Mouse (Mus musculus): ENCODE results near the gene 9530077C05Rik. TPM values are rescaled to one million over a fixed set of nuclear protein-coding genes. Genes with fewer than 3 reads are reported as not detected.
A peak's percentile ranks its signal among the peaks of the same experiment; 100 is the strongest.
"Not testable (repeated sequence)": the region's sequence is repeated elsewhere in the genome, so short reads cannot be mapped to it uniquely, and the experiment has no call there.

9530077C05Rik gene
- polyA plus RNA-seq, 1 experiment from 2014 or later: 16.6 TPM

GRCm38 (mm10) chr9:22447213-22447612 is 35.9 kb downstream of the 9530077C05Rik start:
- no peak overlapping the region for H3K9ac ChIP-seq
- no peaks in the 10 kb centered on the region for H3K9me3 ChIP-seq
- H3K36me3 ChIP-seq (replicated peaks): peaks cover 44% of the 10 kb centered on the region
- H3K4me2 ChIP-seq: no peak overlapping the region
- no peak overlapping the region for H3K4me3 ChIP-seq
- no peak for ATAC-seq (replicated peaks)
- no peak overlapping the region for H3K27ac ChIP-seq
- 92% methylated on average over 5 of the region's 5 CpGs for WGBS
- no peaks in the 10 kb centered on the region for H3K4me1 ChIP-seq
- no peaks in the 10 kb centered on the region for H3K27me3 ChIP-seq (replicated peaks)

GRCm38 (mm10) chr9:22448420-22448819 is 37.1 kb downstream of the 9530077C05Rik start:
- Histone ChIP-seq H3K4me2 (no peak overlapping the region), H3K9me3 (no peaks in the 10 kb centered on the region), H3K4me3 (no peak overlapping the region), H3K9ac (no peak overlapping the region), H3K27ac (no peak overlapping the region), H3K36me3 (replicated peaks) (peaks cover 53% of the 10 kb centered on the region), H3K27me3 (replicated peaks) (no peaks in the 10 kb centered on the region), H3K4me1 (no peaks in the 10 kb centered on the region)
- no peak for ATAC-seq (replicated peaks)
- WGBS: 80% methylated on average over 13 of the region's 13 CpGs

- no peak overlapping the region for H3K27ac ChIP-seq
- H3K4me3 ChIP-seq: no peak overlapping the region
- no peaks in the 10 kb centered on the region for H3K27me3 ChIP-seq (replicated peaks)
- WGBS: 93% methylated on average over 6 of the region's 6 CpGs
- no peak overlapping the region for H3K9ac ChIP-seq
- no peaks in the 10 kb centered on the region for H3K9me3 ChIP-seq
- peaks cover 54% of the 10 kb centered on the region for H3K36me3 ChIP-seq (replicated peaks)
- no peak overlapping the region for H3K4me2 ChIP-seq
- ATAC-seq (replicated peaks): no peak
- H3K4me1 ChIP-seq: no peaks in the 10 kb centered on the region
Measured at GRCm38 (mm10) chr9:22449209-22449608, 37.9 kb downstream of the 9530077C05Rik start.

- H3K4me2 ChIP-seq: no peak overlapping the region
- no peak overlapping the region for H3K4me3 ChIP-seq
- no peaks in the 10 kb centered on the region for H3K27me3 ChIP-seq (replicated peaks)
- no peaks in the 10 kb centered on the region for H3K9me3 ChIP-seq
- H3K27ac ChIP-seq: no peak overlapping the region
- H3K36me3 ChIP-seq (replicated peaks): peaks cover 58% of the 10 kb centered on the region
- H3K9ac ChIP-seq: no peak overlapping the region
- no peak for ATAC-seq (replicated peaks)
- H3K4me1 ChIP-seq: no peaks in the 10 kb centered on the region
- WGBS: 88% methylated on average over 10 of the region's 10 CpGs
Measured at GRCm38 (mm10) chr9:22452697-22453096, 41.4 kb downstream of the 9530077C05Rik start.

- Histone ChIP-seq H3K36me3 (replicated peaks) (peaks cover 50% of the 10 kb centered on the region), H3K4me3 (no peak overlapping the region), H3K4me1 (no peaks in the 10 kb centered on the region), H3K27me3 (replicated peaks) (no peaks in the 10 kb centered on the region), H3K27ac (no peak overlapping the region), H3K4me2 (no peak overlapping the region), H3K9ac (no peak overlapping the region), H3K9me3 (no peaks in the 10 kb centered on the region)
- ATAC-seq (replicated peaks): no peak
- 95% methylated on average over 10 of the region's 10 CpGs for WGBS
Measured at GRCm38 (mm10) chr9:22453501-22453924, 42.2 kb downstream of the 9530077C05Rik start.

- H3K9me3 ChIP-seq; H3K4me1 ChIP-seq; ATAC-seq (replicated peaks); H3K4me3 ChIP-seq; H3K27ac ChIP-seq; H3K4me2 ChIP-seq; H3K9ac ChIP-seq; H3K27me3 ChIP-seq (replicated peaks): not testable (repeated sequence)
- peaks cover 46% of the 10 kb centered on the region for H3K36me3 ChIP-seq (replicated peaks)
- WGBS: 94% methylated on average over 8 of the region's 8 CpGs
Measured at GRCm38 (mm10) chr9:22453990-22454389, 42.7 kb downstream of the 9530077C05Rik start, which contains the start of gene Gm17545. Gene Gm17545 (plus strand): TSS chr9:22454290.

GRCm38 (mm10) chr9:22455041-22455440 is 43.7 kb downstream of the 9530077C05Rik start:
- H3K4me2 ChIP-seq: no peak overlapping the region
- no peaks in the 10 kb centered on the region for H3K27me3 ChIP-seq (replicated peaks)
- no peak for ATAC-seq (replicated peaks)
- no peak overlapping the region for H3K9ac ChIP-seq
- no peak overlapping the region for H3K4me3 ChIP-seq
- no peaks in the 10 kb centered on the region for H3K9me3 ChIP-seq
- H3K4me1 ChIP-seq: no peaks in the 10 kb centered on the region
- no peak overlapping the region for H3K27ac ChIP-seq
- peaks cover 38% of the 10 kb centered on the region for H3K36me3 ChIP-seq (replicated peaks)

GRCm38 (mm10) chr9:22457142-22457835 is 46.0 kb downstream of the 9530077C05Rik start:
- Histone ChIP-seq H3K4me2 (no peak overlapping the region), H3K4me1 (no peaks in the 10 kb centered on the region), H3K9me3 (no peaks in the 10 kb centered on the region), H3K36me3 (replicated peaks) (peaks cover 26% of the 10 kb centered on the region), H3K4me3 (no peak overlapping the region), H3K27me3 (replicated peaks) (no peaks in the 10 kb centered on the region), H3K27ac (no peak overlapping the region), H3K9ac (no peak overlapping the region)
- WGBS: 92% methylated on average over 11 of the region's 11 CpGs
- ATAC-seq (replicated peaks): no peak

- no peak for ATAC-seq (replicated peaks)
- H3K4me1 ChIP-seq: peaks cover 3% of the 10 kb centered on the region; the same call in 1 of the 2 replicates
- 88% methylated on average over 3 of the region's 3 CpGs for WGBS
Measured at GRCm38 (mm10) chr9:22461946-22462345, 50.6 kb downstream of the 9530077C05Rik start.

GRCm38 (mm10) chr9:22466212-22466611 is 54.9 kb downstream of the 9530077C05Rik start:
- Histone ChIP-seq H3K4me1 (peaks cover 7% of the 10 kb centered on the region), H3K27ac (no peak overlapping the region), H3K27me3 (replicated peaks) (no peaks in the 10 kb centered on the region), H3K4me2 (peak overlapping the region; percentile 3; the same call in 1 of the 2 replicates), H3K9me3 (no peaks in the 10 kb centered on the region), H3K36me3 (replicated peaks) (no peaks in the 10 kb centered on the region), H3K4me3 (no peak overlapping the region), H3K9ac (no peak overlapping the region)
- 97% methylated on average over 5 of the region's 5 CpGs for WGBS
- no peak for ATAC-seq (replicated peaks)

More at GRCm38 (mm10) chr9:22461946-22462345, 50.6 kb downstream of the 9530077C05Rik start:
- no peak overlapping the region for H3K4me2 ChIP-seq
- no peak overlapping the region for H3K4me3 ChIP-seq
- no peaks in the 10 kb centered on the region; the same call in 1 of the 2 replicates for H3K36me3 ChIP-seq (replicated peaks)
- H3K27ac ChIP-seq: no peak overlapping the region
- no peaks in the 10 kb centered on the region for H3K9me3 ChIP-seq
- no peak overlapping the region for H3K9ac ChIP-seq
- no peaks in the 10 kb centered on the region for H3K27me3 ChIP-seq (replicated peaks)

GRCm38 (mm10) chr9:22467371-22468169 is 56.3 kb downstream of the 9530077C05Rik start:
- Histone ChIP-seq H3K9me3 (no peaks in the 10 kb centered on the region), H3K4me2 (peak overlapping the region; percentile 63)
- 1% methylated on average over 73 of the region's 73 CpGs for WGBS

GRCm38 (mm10) chr9:22468170-22468898 is 57.0 kb downstream of the 9530077C05Rik start:
- whole genome bisulfite sequencing: 3% methylated on average over 41 of the region's 43 CpGs
- Histone ChIP-seq H3K27me3 (replicated peaks) (no peaks in the 10 kb centered on the region), H3K4me1 (peaks cover 7% of the 10 kb centered on the region), H3K9me3 (no peaks in the 10 kb centered on the region), H3K36me3 (replicated peaks) (no peaks in the 10 kb centered on the region), H3K4me2 (peak overlapping the region; percentile 63), H3K27ac (peak overlapping the region; percentile 94), H3K4me3 (peak overlapping the region; percentile 87), H3K9ac (peak overlapping the region; percentile 95)
- ATAC-seq (replicated peaks): peak; percentile 88

More at GRCm38 (mm10) chr9:22467371-22468169, 56.3 kb downstream of the 9530077C05Rik start:
- Histone ChIP-seq H3K27ac (peak overlapping the region; percentile 94), H3K9ac (peak overlapping the region; percentile 95), H3K36me3 (replicated peaks) (no peaks in the 10 kb centered on the region), H3K4me3 (peak overlapping the region; percentile 87), H3K4me1 (peaks cover 7% of the 10 kb centered on the region), H3K27me3 (replicated peaks) (no peaks in the 10 kb centered on the region)
- peak; percentile 78 for ATAC-seq (replicated peaks)

Data from midbrain, embryonic 15.5 days (tissue).